Mouse (Mus musculus) cerebral cortex, adult 2 months (tissue): Measurements from ENCODE around the gene Tmem184b.

Experiments
- WGBS: fragments of 180-500 bp; shearing (Covaris S2); methylation state at CpG from one replicate; pipeline ENCODE4 v1.1.7; 2018; 5-methylcytosine and 5-hydroxymethylcytosine counted together

Gene Tmem184b

GRCm38 (mm10) chr15:79342641-79343337, 60.6 kb downstream of the Tmem184b start:
- WGBS, result 86% methylated on average over 6 of the region's 6 CpGs

GRCm38 (mm10) chr15:79338978-79339377, 64.4 kb downstream of the Tmem184b start:
- WGBS, result 74% methylated on average over 5 of the region's 5 CpGs

- 76% methylated on average over 7 of the region's 7 CpGs for WGBS
These were observed 68.2 kb downstream of the Tmem184b start for GRCm38 (mm10) chr15:79335061-79335655.

GRCm38 (mm10) chr15:79333409-79333808, 70.0 kb downstream of the Tmem184b start:
- WGBS, result 72% methylated on average over 4 of the region's 4 CpGs

GRCm38 (mm10) chr15:79330521-79330920, 72.8 kb downstream of the Tmem184b start:
- 81% methylated on average over 4 of the region's 4 CpGs for WGBS

GRCm38 (mm10) chr15:79329979-79330363, 73.4 kb downstream of the Tmem184b start:
- WGBS, result 73% methylated on average over 6 of the region's 6 CpGs

GRCm38 (mm10) chr15:79329346-79329978, 73.9 kb downstream of the Tmem184b start:
- WGBS, result 93% methylated on average over 6 of the region's 6 CpGs

GRCm38 (mm10) chr15:79328939-79329275, 74.5 kb downstream of the Tmem184b start:
- WGBS, result 88% methylated on average over 4 of the region's 4 CpGs

GRCm38 (mm10) chr15:79328058-79328938, 75.1 kb downstream of the Tmem184b start, which contains the start of gene Pla2g6:
Pla2g6 (minus strand) TSS chr15:79328390.
- 2% methylated on average over 46 of the region's 46 CpGs for WGBS

- 14% methylated on average over 20 of the region's 20 CpGs for WGBS
These were observed 76.1 kb downstream of the Tmem184b start for GRCm38 (mm10) chr15:79326971-79327961.

- WGBS, result 80% methylated on average over 4 of the region's 4 CpGs
These were observed 77.1 kb downstream of the Tmem184b start for GRCm38 (mm10) chr15:79326264-79326663.

- 88% methylated on average over 3 of the region's 3 CpGs for WGBS
These were observed 77.6 kb downstream of the Tmem184b start for GRCm38 (mm10) chr15:79325742-79326141.

GRCm38 (mm10) chr15:79324373-79324772, 79.0 kb downstream of the Tmem184b start:
- 88% methylated on average over 3 of the region's 3 CpGs for WGBS

GRCm38 (mm10) chr15:79323791-79324155, 79.6 kb downstream of the Tmem184b start:
- 65% methylated on average over 4 of the region's 4 CpGs for WGBS

GRCm38 (mm10) chr15:79322991-79323790, 80.2 kb downstream of the Tmem184b start:
- WGBS, result 57% methylated on average over 6 of the region's 6 CpGs

GRCm38 (mm10) chr15:79322281-79322990, 80.9 kb downstream of the Tmem184b start:
- 69% methylated on average over 11 of the region's 11 CpGs for WGBS

- 87% methylated on average over 5 of the region's 5 CpGs for WGBS
These were observed 81.6 kb downstream of the Tmem184b start for GRCm38 (mm10) chr15:79321733-79322190.

GRCm38 (mm10) chr15:79313848-79314369, 89.5 kb downstream of the Tmem184b start:
- WGBS, result 56% methylated on average over 8 of the region's 8 CpGs
